Mouse (Mus musculus) megakaryocyte, embryonic 14.5 days (primary cell): Measurements from ENCODE around the gene Rnf121.

Experiments used
- FLI1 ChIP-seq: IDR thresholded peaks from 2 replicates; pipeline ENCODE4 v1.6.1; 2012; ENCODE audit warnings: low read length, inconsistent platforms, mixed read lengths
- GATA1 ChIP-seq: IDR thresholded peaks from 3 replicates; pipeline ENCODE4 v1.6.1; 2012; ENCODE audit warnings: mixed read lengths, low read length, inconsistent platforms, borderline replicate concordance

DNA sequence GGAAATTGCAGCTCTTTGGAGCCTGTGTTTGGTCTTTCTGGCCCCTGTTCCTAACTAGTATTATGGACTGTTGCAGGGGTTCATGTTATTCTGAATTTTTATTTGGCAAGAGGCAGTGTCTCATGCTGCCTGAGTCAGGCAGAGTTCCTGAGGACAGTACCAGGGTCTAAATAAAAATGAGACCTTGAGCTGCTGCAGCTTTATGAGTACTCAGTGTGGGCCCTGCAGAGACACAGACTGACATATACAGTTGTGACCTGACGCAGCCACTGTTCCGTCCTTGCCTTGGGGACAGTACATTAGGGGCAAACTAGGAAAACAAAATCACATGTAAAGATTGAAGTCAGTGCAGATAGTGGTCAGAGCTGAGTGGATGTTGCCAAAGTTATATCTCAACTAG, 50.3 kb downstream of the Rnf121 start:
- no peak for TF ChIP-seq GATA1
- no peak for TF ChIP-seq FLI1
